Mouse (Mus musculus) limb, embryonic 14.5 days (tissue): ENCODE results near the gene Icmt. TPM values are rescaled to one million over a fixed set of nuclear protein-coding genes. Genes with fewer than 3 reads are reported as not detected.

Experiments used
- ATAC-seq: fragments of 200-750 bp; cut with Nextera tagmentation; 2 replicates; pipeline ENCODE4 v1.8.0; 2017; ENCODE audit warnings: low read depth, moderate number of reproducible peaks, moderate TSS enrichment; ENCODE audit not compliant: low FRiP score
- DNase-seq: peaks from one replicate; pipeline ENCODE4 v3.0.0-alpha.2; 2015; ENCODE audit warnings: low spot score
- H3K27ac ChIP-seq: fragments of 300-500 bp; sonication (generic); replicated peaks from 2 replicates; pipeline ENCODE4 v1.5.1; 2014; ENCODE audit warnings: low read depth, mild to moderate bottlenecking, low read length, moderate library complexity, mixed read lengths
- H3K27me3 ChIP-seq: fragments of 300-500 bp; sonication (generic); 2 replicates; pipeline ENCODE4 v1.6.1; 2014; ENCODE audit warnings: low read length, mixed read lengths; ENCODE audit not compliant: control insufficient read depth, insufficient read depth
- H3K36me3 ChIP-seq: fragments of 300-500 bp; sonication (generic); 2 replicates; pipeline ENCODE4 v1.6.1; 2014; ENCODE audit warnings: mild to moderate bottlenecking, low read length, moderate library complexity, mixed read lengths; ENCODE audit not compliant: control insufficient read depth, insufficient read depth
- H3K4me1 ChIP-seq: fragments of 300-500 bp; sonication (generic); 2 replicates; pipeline ENCODE4 v1.6.1; 2014; ENCODE audit warnings: antibody characterized with exemption, low read length, mixed read lengths; ENCODE audit not compliant: control insufficient read depth, insufficient read depth
- H3K4me2 ChIP-seq: fragments of 300-500 bp; sonication (generic); replicated peaks from 2 replicates; pipeline ENCODE4 v1.6.1; 2014; ENCODE audit warnings: low read depth, mild to moderate bottlenecking, low read length, moderate library complexity; ENCODE audit not compliant: severe bottlenecking
- H3K4me3 ChIP-seq: fragments of 300-500 bp; sonication (generic); replicated peaks from 2 replicates; pipeline ENCODE4 v1.5.1; 2014; ENCODE audit warnings: low read length
- H3K9ac ChIP-seq: fragments of 300-500 bp; sonication (generic); 2 replicates; pipeline ENCODE4 v1.6.1; 2014; ENCODE audit warnings: mild to moderate bottlenecking, low read depth, low read length, moderate library complexity; ENCODE audit not compliant: severe bottlenecking
- H3K9me3 ChIP-seq: fragments of 300-500 bp; sonication (generic); 2 replicates; pipeline ENCODE4 v1.6.1; 2016; ENCODE audit warnings: low read length; ENCODE audit not compliant: control insufficient read depth
- POLR2A ChIP-seq: fragments of 200-500 bp; IDR thresholded peaks from 2 replicates; pipeline ENCODE4 v1.8.0; 2012; ENCODE audit warnings: inconsistent platforms, mild to moderate bottlenecking, moderate library complexity, borderline replicate concordance; ENCODE audit not compliant: insufficient read depth, insufficient read length; ENCODE audit errors: extremely low read depth
- WGBS: fragments of 180-500 bp; shearing (Covaris S2); extraction: QIAGEN DNeasy Blood & Tissue Kit; methylation state at CpG from one replicate; pipeline ENCODE4 v1.1.7; 2014; 5-methylcytosine and 5-hydroxymethylcytosine counted together
- polyA plus RNA-seq, 2 experiments: library from polyadenylated mRNA; depleted of rRNA in 1 of 2; stranded (reverse) in 1 of 2; unstranded in 1 of 2; fragments of >200 nt; fragmentation: Nextera tagmentation in 1 of 2; extraction: Ambion mirVana in 1 of 2; gene quantifications; 2 replicates each; pipeline versions ENCODE4 v1.2.1 to v1.2.3; 2012 to 2014

Gene Icmt
- polyA plus RNA-seq, 2 experiments = 26.6 to 27.6 TPM

GRCm38 (mm10) chr4:152265791-152266190 is 31.2 kb upstream of the Icmt start:
- WGBS = 49% methylated on average over 5 of the region's 5 CpGs
- no peak for ATAC-seq
- no peak overlapping the region for H3K4me3 ChIP-seq
- no peak overlapping the region for H3K4me2 ChIP-seq
- H3K9ac ChIP-seq = no peak overlapping the region
- no peak for TF ChIP-seq POLR2A
- H3K4me1 ChIP-seq = peaks cover 11% of the 10 kb centered on the region; the same call in 1 of the 2 replicates
- H3K27me3 ChIP-seq = no peaks in the 10 kb centered on the region
- no peaks in the 10 kb centered on the region for H3K9me3 ChIP-seq
- H3K27ac ChIP-seq = no peak overlapping the region
- no peak for DNase-seq
- H3K36me3 ChIP-seq = no peaks in the 10 kb centered on the region

DNA sequence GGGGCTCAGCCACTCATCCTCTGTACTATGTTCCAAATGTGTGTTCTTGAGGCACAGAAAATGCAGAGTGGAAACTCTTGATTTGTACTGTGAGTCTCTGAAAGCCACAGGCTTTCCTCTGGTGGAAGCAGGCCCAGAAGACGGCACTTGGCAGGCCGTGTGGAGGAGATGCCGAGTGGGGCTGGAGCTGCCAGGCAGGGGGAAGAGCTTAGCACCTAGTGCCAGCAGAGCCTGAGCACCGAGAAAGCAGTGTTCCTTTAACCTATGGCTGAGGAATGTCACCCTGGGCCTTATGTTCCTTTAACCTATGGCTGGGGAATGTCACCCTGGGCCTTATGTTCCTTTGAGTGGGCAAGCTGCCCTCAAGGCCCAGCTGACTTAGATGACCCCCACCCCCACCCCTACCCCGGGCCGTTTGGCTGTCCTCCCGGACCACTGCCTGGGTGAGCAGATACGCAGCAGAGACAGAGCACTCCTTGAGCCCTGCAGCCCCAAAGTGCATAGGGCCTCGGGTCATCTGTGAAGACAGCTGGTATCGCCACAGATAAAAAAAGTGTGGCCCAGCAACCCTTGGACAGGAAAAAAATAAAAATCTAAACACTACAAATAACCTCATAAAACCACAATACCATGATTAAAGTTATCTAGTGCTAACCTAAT is 30.7 kb upstream of the Icmt start:
- 43% methylated on average over 10 of the region's 10 CpGs for WGBS
- DNase-seq (no peak), ATAC-seq (no peak)
- no peak overlapping the region for H3K9ac ChIP-seq
- peaks cover 13% of the 10 kb centered on the region for H3K4me1 ChIP-seq
- no peaks in the 10 kb centered on the region for H3K27me3 ChIP-seq
- H3K36me3 ChIP-seq = no peaks in the 10 kb centered on the region
- H3K27ac ChIP-seq = no peak overlapping the region
- no peak overlapping the region for H3K4me2 ChIP-seq
- TF ChIP-seq POLR2A = no peak
- H3K9me3 ChIP-seq = no peaks in the 10 kb centered on the region
- no peak overlapping the region for H3K4me3 ChIP-seq

GRCm38 (mm10) chr4:152267748-152268369 is 29.2 kb upstream of the Icmt start:
- DNase-seq (no peak), ATAC-seq (no peak)
- no peaks in the 10 kb centered on the region for H3K9me3 ChIP-seq
- peaks cover 27% of the 10 kb centered on the region for H3K4me1 ChIP-seq
- no peaks in the 10 kb centered on the region for H3K27me3 ChIP-seq
- TF ChIP-seq POLR2A = no peak
- no peak overlapping the region for H3K4me3 ChIP-seq
- H3K9ac ChIP-seq = no peak overlapping the region
- WGBS = 81% methylated on average over 13 of the region's 13 CpGs
- no peak overlapping the region for H3K27ac ChIP-seq
- H3K4me2 ChIP-seq = no peak overlapping the region
- no peaks in the 10 kb centered on the region for H3K36me3 ChIP-seq

GRCm38 (mm10) chr4:152269967-152270366 is 27.1 kb upstream of the Icmt start:
- Histone ChIP-seq H3K9me3 (no peaks in the 10 kb centered on the region), H3K4me2 (no peak overlapping the region), H3K36me3 (no peaks in the 10 kb centered on the region), H3K9ac (no peak overlapping the region), H3K27me3 (0 out of 2 replicates have a peak, but pooled peaks cover 3% of the 10 kb centered on the region), H3K27ac (no peak overlapping the region), H3K4me3 (no peak overlapping the region), H3K4me1 (peaks cover 34% of the 10 kb centered on the region)
- WGBS = 77% methylated on average over 13 of the region's 13 CpGs
- no peak for TF ChIP-seq POLR2A
- DNase-seq (no peak), ATAC-seq (no peak)

DNA sequence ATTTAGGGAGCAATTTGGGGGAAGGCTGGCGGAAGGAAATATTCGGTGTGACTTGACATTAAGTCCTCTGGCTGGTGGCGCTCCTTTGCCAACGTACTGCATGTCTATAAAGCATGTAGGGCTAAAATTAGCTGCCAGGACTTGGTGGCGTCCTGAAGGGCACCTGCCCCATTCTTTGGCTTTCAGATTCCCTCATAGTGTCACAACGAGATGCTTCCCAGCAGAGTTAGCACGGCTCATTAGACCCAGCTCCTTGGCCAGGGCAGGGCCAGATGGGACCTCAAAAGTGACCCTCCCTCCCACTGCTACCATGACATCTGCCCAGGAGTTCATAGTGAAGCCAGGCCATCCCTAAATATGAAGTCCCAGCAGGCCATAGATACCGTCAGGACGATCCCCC is 26.4 kb upstream of the Icmt start:
- no peak overlapping the region for H3K4me2 ChIP-seq
- H3K4me1 ChIP-seq = peaks cover 35% of the 10 kb centered on the region
- H3K27ac ChIP-seq = no peak overlapping the region
- ATAC-seq (no peak), DNase-seq (no peak)
- H3K27me3 ChIP-seq = 0 out of 2 replicates have a peak, but pooled peaks cover 8% of the 10 kb centered on the region
- TF ChIP-seq POLR2A = no peak
- 79% methylated on average over 9 of the region's 9 CpGs for WGBS
- no peak overlapping the region for H3K9ac ChIP-seq
- H3K36me3 ChIP-seq = no peaks in the 10 kb centered on the region
- no peaks in the 10 kb centered on the region for H3K9me3 ChIP-seq
- H3K4me3 ChIP-seq = no peak overlapping the region
